Comparison of ENCODE assay signal across 8 mouse cellular contexts in the genomic region with DNA sequence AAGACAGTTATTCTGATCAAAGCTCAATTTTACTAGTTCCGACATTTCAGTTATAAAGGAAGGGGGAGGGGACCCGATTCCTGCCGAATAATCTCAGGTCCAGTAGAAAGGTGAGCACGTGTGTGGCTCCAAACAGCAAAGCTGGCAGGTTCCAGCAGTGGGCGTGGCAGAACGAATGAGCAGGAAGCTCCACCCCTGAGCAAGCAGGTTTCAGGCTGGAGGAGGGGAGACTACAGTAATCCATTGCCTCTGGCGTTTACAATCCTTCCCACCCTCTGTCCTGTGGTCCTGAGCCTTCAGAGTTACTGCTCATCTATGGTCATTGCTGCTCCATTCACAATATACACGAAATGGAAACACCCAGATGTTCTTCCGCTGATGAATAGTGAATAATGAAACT. TPM values are rescaled to one million over a fixed set of nuclear protein-coding genes. Genes with fewer than 3 reads are reported as not detected.
DNase-seq lines count a peak whose midpoint lies in the region; ATAC-seq and TF ChIP-seq lines count a peak whose summit lies in the region.
"Not testable (repeated sequence)": the region's sequence is repeated elsewhere in the genome, so short reads cannot be mapped to it uniquely, and the experiment has no call there.

No protein-coding gene starts in this region.

- peak overlapping the region; percentile 21 for H3K4me2 ChIP-seq in hindbrain, embryonic 13.5 days
- H3K4me2 ChIP-seq in liver, postnatal 0 days (ENCODE audit: low read depth, low read length): peak overlapping the region; percentile 68
- peak overlapping the region; percentile 29; the same call in 1 of the 2 replicates for H3K4me2 ChIP-seq in midbrain, postnatal 0 days (ENCODE audit: low read depth, low read length, poor library complexity, severe bottlenecking)

- TF ChIP-seq CTCF in bone marrow macrophage, adult 2 months (IDR thresholded peaks at IDR 0.05; ENCODE audit: low read depth, low read length); gastrocnemius, adult 2 months (IDR thresholded peaks at IDR 0.05); liver, postnatal 0 days (IDR thresholded peaks at IDR 0.05; ENCODE audit: low read depth); midbrain, postnatal 0 days (IDR thresholded peaks at IDR 0.05): not testable (repeated sequence)

- not testable (repeated sequence) for H3K27me3 ChIP-seq in hindbrain, embryonic 13.5 days; liver, postnatal 0 days (ENCODE audit: insufficient read depth, low read length); midbrain, postnatal 0 days (ENCODE audit: insufficient read depth, low read length)

- TF ChIP-seq POLR2A in bone marrow macrophage, adult 2 months (IDR thresholded peaks at IDR 0.05; ENCODE audit: borderline replicate concordance, low read depth, low read length): not testable (repeated sequence)

- not testable (repeated sequence) for H3K9me3 ChIP-seq in hindbrain, embryonic 13.5 days; liver, postnatal 0 days (ENCODE audit: low read length); midbrain, postnatal 0 days (ENCODE audit: low read length)

- not testable (repeated sequence) for H3K4me1 ChIP-seq in bone marrow macrophage, adult 2 months (ENCODE audit: control insufficient read depth, insufficient read depth, low read length); hindbrain, embryonic 13.5 days (replicated peaks); liver, postnatal 0 days (ENCODE audit: insufficient read depth); midbrain, postnatal 0 days (ENCODE audit: insufficient read depth, low read length)

- 0 out of 2 replicates have a peak, but pooled peaks have one; percentile 49 for ATAC-seq in hindbrain, embryonic 13.5 days (ENCODE audit: low FRiP score)
- peak; percentile 68 for ATAC-seq in liver, postnatal 0 days
- peak; percentile 38; the same call in 1 of the 2 replicates for ATAC-seq in midbrain, postnatal 0 days (ENCODE audit: low FRiP score)

- H3K36me3 ChIP-seq in hindbrain, embryonic 13.5 days; liver, postnatal 0 days (replicated peaks; ENCODE audit: insufficient read depth, low read length); midbrain, postnatal 0 days (ENCODE audit: insufficient read depth, low read length): not testable (repeated sequence)

- peak overlapping the region; percentile 14; the same call in 1 of the 2 replicates for H3K4me3 ChIP-seq in bone marrow macrophage, adult 2 months (ENCODE audit: insufficient read depth, low read length)
- H3K4me3 ChIP-seq in gastrocnemius, adult 2 months; hindbrain, embryonic 13.5 days: not testable (repeated sequence)
- H3K4me3 ChIP-seq in liver, postnatal 0 days (ENCODE audit: low read depth, low read length): peak overlapping the region; percentile 29; the same call in 1 of the 2 replicates
- 0 out of 2 replicates have a peak overlapping the region, but pooled peaks have one; percentile 9 for H3K4me3 ChIP-seq in midbrain, postnatal 0 days (ENCODE audit: low read depth, low read length)

- TF ChIP-seq EP300 in liver, postnatal 0 days (IDR thresholded peaks at IDR 0.05; ENCODE audit: low read depth): not testable (repeated sequence)

- peak; percentile 59 for DNase-seq in CD4-positive, CD25-positive, alpha-beta regulatory T cell, adult 2 months (ENCODE audit: low read depth, low spot score)
- peak; percentile 27 for DNase-seq in gastrocnemius, adult 2 months
- DNase-seq in kidney, postnatal 10 days: peak; percentile 70
- DNase-seq in liver, postnatal 0 days: peak; percentile 60
- DNase-seq in midbrain, postnatal 0 days (ENCODE audit: low spot score): not testable (repeated sequence)
- DNase-seq in thymus, adult 18-20 months: peak; percentile 28 to 49

- WGBS in hindbrain, embryonic 13.5 days: 10% methylated on average over 9 of the region's 9 CpGs
- 4% methylated on average over 9 of the region's 9 CpGs for WGBS in liver, postnatal 0 days (ENCODE audit: insufficient replicate concordance)
- 9% methylated on average over 9 of the region's 9 CpGs for WGBS in midbrain, postnatal 0 days

- H3K27ac ChIP-seq in bone marrow macrophage, adult 2 months (ENCODE audit: insufficient read depth, low read depth, low read length); gastrocnemius, adult 2 months; hindbrain, embryonic 13.5 days; liver, postnatal 0 days (ENCODE audit: low read depth); midbrain, postnatal 0 days (ENCODE audit: low read depth, low read length): not testable (repeated sequence)

- intact Hi-C loops in gastrocnemius, adult 2 months (cut with DNase I): loop anchor here (5.0 kb wide), 1 partner anchor 306 kb away; no protein-coding TSS in a partner anchor

- not testable (repeated sequence) for H3K9ac ChIP-seq in hindbrain, embryonic 13.5 days; liver, postnatal 0 days (replicated peaks); midbrain, postnatal 0 days (replicated peaks; ENCODE audit: low read length, poor library complexity, severe bottlenecking)

RNA-seq across cellular contexts. Expression of a gene that starts 42.8 kb away (rescaled TPM):
- polyA plus RNA-seq in bone marrow macrophage, adult 2 months (2012; ENCODE audit: insufficient read depth, insufficient read length, missing spikeins): 3.9 and 4.7 TPM in 2 replicates
- total RNA-seq in gastrocnemius, adult 2 months (2021): under 1 TPM; 0.59 to 0.70 TPM
- 4.1 and 5.0 TPM in 2 replicates for polyA plus RNA-seq in hindbrain, embryonic 13.5 days (2015; fragmentation: Nextera tagmentation; extraction: Ambion mirVana)
- polyA plus RNA-seq in liver, postnatal 0 days (2015; fragmentation: Nextera tagmentation; extraction: Ambion mirVana): 0.47 and 0.60 TPM in 2 replicates
- 4.2 and 7.1 TPM in 2 replicates for total RNA-seq in midbrain, postnatal 0 days (2014; rRNA removed)
- 1.7 and 2.0 TPM in 2 replicates for polyA plus RNA-seq in midbrain, postnatal 0 days (2015; fragmentation: Nextera tagmentation; extraction: Ambion mirVana)
